21 mouse cellular contexts compared by ENCODE assay signal in the genomic region with DNA sequence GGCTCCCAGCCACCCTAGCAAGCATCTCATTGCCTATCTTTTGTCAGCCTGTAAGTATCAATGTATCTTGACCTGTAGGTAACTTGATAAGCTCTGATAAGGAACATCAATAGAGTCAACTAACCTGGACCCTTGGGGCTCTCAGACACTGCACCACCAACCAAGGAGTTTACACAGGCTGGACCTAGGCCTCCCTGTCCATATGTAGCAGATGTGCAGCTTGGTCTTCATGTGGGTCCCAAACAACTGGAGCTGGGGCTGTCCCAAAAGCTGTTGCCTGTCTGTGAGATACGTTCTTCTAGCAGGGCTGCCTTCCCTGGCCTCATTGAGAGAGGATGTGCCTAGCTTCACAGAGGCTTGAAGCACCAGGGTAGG.
DNase-seq lines count a peak whose midpoint lies in the region; ATAC-seq lines count a peak whose summit lies in the region.
"Had no signal": no experiment of that assay in that cellular context is flagged by ENCODE, and none has a peak within 500 bp of the region (broad histone marks: within the 10 kb centered on the region; RNA-seq: fewer than 3 reads in every experiment).

No protein-coding gene starts in this region.

- peak; percentile 18; the same call in 1 of the 2 replicates for ATAC-seq in forebrain, embryonic 11.5 days (replicated peaks; ENCODE audit: low FRiP score)
- ATAC-seq in forebrain, embryonic 16.5 days: no peak
- no peak; the same call in 1 of the 2 replicates for ATAC-seq in neural tube, embryonic 13.5 days (ENCODE audit: low read depth)
- ATAC-seq in neural tube, embryonic 15.5 days (ENCODE audit: low FRiP score): no peak
- peak; percentile 48 for ATAC-seq in midbrain, embryonic 12.5 days (ENCODE audit: low FRiP score, low read depth)
- no peak for ATAC-seq in megakaryocyte progenitor cell, adult 5-6 weeks (replicated peaks; ENCODE audit: poor library complexity)
- ATAC-seq: activated CD4-positive, CD25-positive, alpha-beta regulatory T cell, adult 4 months; intestine, embryonic 15.5 days; liver, postnatal 0 days had no signal

- no peak overlapping the region for H3K9ac ChIP-seq in forebrain, embryonic 11.5 days (ENCODE audit: low read length)
- H3K9ac ChIP-seq in forebrain, embryonic 16.5 days (replicated peaks; ENCODE audit: low read depth, low read length): no peak overlapping the region
- no peak overlapping the region for H3K9ac ChIP-seq in neural tube, embryonic 13.5 days
- H3K9ac ChIP-seq in neural tube, embryonic 15.5 days (replicated peaks): no peak overlapping the region
- no peak overlapping the region for H3K9ac ChIP-seq in midbrain, embryonic 12.5 days (replicated peaks)
- H3K9ac ChIP-seq: embryonic facial prominence, embryonic 13.5 days; intestine, embryonic 15.5 days; liver, postnatal 0 days had no signal

- H3K27ac ChIP-seq in forebrain, embryonic 11.5 days (ENCODE audit: low read depth, low read length): no peak overlapping the region
- H3K27ac ChIP-seq in forebrain, embryonic 16.5 days (ENCODE audit: low read length): no peak overlapping the region
- peak overlapping the region; percentile 55; the same call in 1 of the 2 replicates for H3K27ac ChIP-seq in neural tube, embryonic 13.5 days (replicated peaks)
- H3K27ac ChIP-seq in neural tube, embryonic 15.5 days (replicated peaks): no peak overlapping the region
- H3K27ac ChIP-seq in midbrain, embryonic 12.5 days (replicated peaks): peak overlapping the region; percentile 25; the same call in 1 of the 2 replicates
- H3K27ac ChIP-seq: embryonic facial prominence, embryonic 13.5 days; gastrocnemius, adult 2 months; intestine, embryonic 15.5 days had no signal

- 60% methylated on average over 1 of the region's 1 CpGs for WGBS in forebrain, embryonic 11.5 days
- WGBS in forebrain, embryonic 16.5 days: 77% methylated on average over 1 of the region's 1 CpGs
- WGBS in neural tube, embryonic 13.5 days: 47% methylated on average over 1 of the region's 1 CpGs
- 31% methylated on average over 1 of the region's 1 CpGs for WGBS in neural tube, embryonic 15.5 days
- 77% methylated on average over 1 of the region's 1 CpGs for WGBS in midbrain, embryonic 12.5 days

- H3K4me2 ChIP-seq in forebrain, embryonic 11.5 days (ENCODE audit: low read depth, low read length, severe bottlenecking): no peak overlapping the region
- H3K4me2 ChIP-seq in forebrain, embryonic 16.5 days (ENCODE audit: low read length): no peak overlapping the region
- H3K4me2 ChIP-seq in neural tube, embryonic 13.5 days: no peak overlapping the region
- H3K4me2 ChIP-seq in neural tube, embryonic 15.5 days: no peak overlapping the region
- H3K4me2 ChIP-seq in midbrain, embryonic 12.5 days (replicated peaks): no peak overlapping the region
- H3K4me2 ChIP-seq: embryonic facial prominence, embryonic 13.5 days; intestine, embryonic 15.5 days had no signal

- H3K9me3 ChIP-seq in forebrain, embryonic 11.5 days (ENCODE audit: control insufficient read depth, low read length): no peaks in the 10 kb centered on the region
- H3K9me3 ChIP-seq in forebrain, embryonic 16.5 days (ENCODE audit: control insufficient read depth, low read length): no peaks in the 10 kb centered on the region
- H3K9me3 ChIP-seq in neural tube, embryonic 13.5 days: no peaks in the 10 kb centered on the region
- H3K9me3 ChIP-seq in neural tube, embryonic 15.5 days (replicated peaks): no peaks in the 10 kb centered on the region
- no peaks in the 10 kb centered on the region for H3K9me3 ChIP-seq in midbrain, embryonic 12.5 days
- H3K9me3 ChIP-seq: embryonic facial prominence, embryonic 13.5 days; intestine, embryonic 15.5 days had no signal

- H3K4me1 ChIP-seq in forebrain, embryonic 11.5 days (replicated peaks; ENCODE audit: control insufficient read depth, insufficient read depth, low read length): no peaks in the 10 kb centered on the region
- H3K4me1 ChIP-seq in forebrain, embryonic 16.5 days (replicated peaks; ENCODE audit: control insufficient read depth, insufficient read depth, low read length): peaks cover 8% of the 10 kb centered on the region
- peaks cover 17% of the 10 kb centered on the region for H3K4me1 ChIP-seq in neural tube, embryonic 13.5 days (replicated peaks)
- H3K4me1 ChIP-seq in neural tube, embryonic 15.5 days: peaks cover 9% of the 10 kb centered on the region
- no peaks in the 10 kb centered on the region for H3K4me1 ChIP-seq in midbrain, embryonic 12.5 days
- H3K4me1 ChIP-seq: intestine, embryonic 15.5 days had no signal

- H3K36me3 ChIP-seq in forebrain, embryonic 11.5 days (ENCODE audit: control insufficient read depth, insufficient read depth, low read length): no peaks in the 10 kb centered on the region
- no peaks in the 10 kb centered on the region for H3K36me3 ChIP-seq in forebrain, embryonic 16.5 days (ENCODE audit: control insufficient read depth, insufficient read depth)
- H3K36me3 ChIP-seq in neural tube, embryonic 13.5 days: no peaks in the 10 kb centered on the region
- H3K36me3 ChIP-seq in neural tube, embryonic 15.5 days: no peaks in the 10 kb centered on the region
- H3K36me3 ChIP-seq in midbrain, embryonic 12.5 days: no peaks in the 10 kb centered on the region
- H3K36me3 ChIP-seq: embryonic facial prominence, embryonic 13.5 days; intestine, embryonic 15.5 days had no signal

- no peak for DNase-seq in forebrain, embryonic 11.5 days (ENCODE audit: low spot score)
- DNase-seq in kidney, postnatal 4 days: no peak
- DNase-seq: adrenal gland, postnatal 10 days; cerebellum, adult 2 months; cerebellum, postnatal 25 days; gastrocnemius, adult 2 months; heart, postnatal 4 days; kidney, adult 8-10 months; kidney, postnatal 10 days; liver, postnatal 0 days; lung, postnatal 10 days; right cerebral cortex, adult 18-20 months; thymus, postnatal 14 days had no signal

- no peaks in the 10 kb centered on the region for H3K27me3 ChIP-seq in forebrain, embryonic 11.5 days (ENCODE audit: control insufficient read depth, insufficient read depth, low read length)
- no peaks in the 10 kb centered on the region for H3K27me3 ChIP-seq in forebrain, embryonic 16.5 days (replicated peaks; ENCODE audit: control insufficient read depth, insufficient read depth, low read length)
- no peaks in the 10 kb centered on the region for H3K27me3 ChIP-seq in neural tube, embryonic 13.5 days
- no peaks in the 10 kb centered on the region for H3K27me3 ChIP-seq in neural tube, embryonic 15.5 days (replicated peaks)
- H3K27me3 ChIP-seq in midbrain, embryonic 12.5 days: no peaks in the 10 kb centered on the region
- H3K27me3 ChIP-seq: embryonic facial prominence, embryonic 13.5 days; intestine, embryonic 15.5 days had no signal

- no peak overlapping the region for H3K4me3 ChIP-seq in forebrain, embryonic 11.5 days (ENCODE audit: low read depth, low read length)
- H3K4me3 ChIP-seq in forebrain, embryonic 16.5 days (replicated peaks; ENCODE audit: low read length): no peak overlapping the region
- no peak overlapping the region for H3K4me3 ChIP-seq in neural tube, embryonic 13.5 days
- no peak overlapping the region for H3K4me3 ChIP-seq in neural tube, embryonic 15.5 days (replicated peaks)
- no peak overlapping the region for H3K4me3 ChIP-seq in midbrain, embryonic 12.5 days
- H3K4me3 ChIP-seq: embryonic facial prominence, embryonic 13.5 days; gastrocnemius, adult 2 months; intestine, embryonic 15.5 days had no signal

Comparison
In these comparisons a context has a peak if more than half of its experiments do, and no peak if none do; other contexts are left out.
1. ATAC-seq: peak in forebrain, embryonic 11.5 days (single experiment) and midbrain, embryonic 12.5 days (single experiment); none in forebrain, embryonic 16.5 days (single experiment), neural tube, embryonic 13.5 days (single experiment), neural tube, embryonic 15.5 days (single experiment) and megakaryocyte progenitor cell, adult 5-6 weeks (single experiment).
2. H3K27ac ChIP-seq: peak in neural tube, embryonic 13.5 days (single experiment) and midbrain, embryonic 12.5 days (single experiment); none in forebrain, embryonic 11.5 days (single experiment), forebrain, embryonic 16.5 days (single experiment) and neural tube, embryonic 15.5 days (single experiment).